Mouse (Mus musculus) hematopoietic stem cell, adult 5-6 weeks (primary cell): ENCODE measurements around the gene Dazap2. TPM values are rescaled to one million over a fixed set of nuclear protein-coding genes. Genes with fewer than 3 reads are reported as not detected.
A peak's percentile ranks its signal among the peaks of the same experiment; 100 is the strongest.
"Not testable (repeated sequence)": the region's sequence is repeated elsewhere in the genome, so short reads cannot be mapped to it uniquely, and the experiment has no call there.

Experiments
- ATAC-seq, 2 experiments: fragments of 125-278 bp in 1 of 2; replicated peaks in 1 of 2; 2 replicates each; pipeline ENCODE4 v1.8.0; 2016 to 2017; ENCODE audit warnings: inconsistent platforms in 2 of 2, mild to moderate bottlenecking in 2 of 2, moderate number of reproducible peaks in 2 of 2, low read depth in 1 of 2, moderate TSS enrichment in 1 of 2; ENCODE audit not compliant: low FRiP score in 2 of 2, poor library complexity in 2 of 2, severe bottlenecking in 2 of 2, insufficient read depth in 1 of 2, low TSS enrichment in 1 of 2
- total RNA-seq: library from RNA; stranded (forward); fragments of 172-1452, 232-1000 nt; gene quantifications from 2 replicates; pipeline ENCODE4 v1.2.3, GENCODE M21; 2017

The Dazap2 gene
- total RNA-seq, 1 experiment from 2014 or later = 164 TPM

DNA sequence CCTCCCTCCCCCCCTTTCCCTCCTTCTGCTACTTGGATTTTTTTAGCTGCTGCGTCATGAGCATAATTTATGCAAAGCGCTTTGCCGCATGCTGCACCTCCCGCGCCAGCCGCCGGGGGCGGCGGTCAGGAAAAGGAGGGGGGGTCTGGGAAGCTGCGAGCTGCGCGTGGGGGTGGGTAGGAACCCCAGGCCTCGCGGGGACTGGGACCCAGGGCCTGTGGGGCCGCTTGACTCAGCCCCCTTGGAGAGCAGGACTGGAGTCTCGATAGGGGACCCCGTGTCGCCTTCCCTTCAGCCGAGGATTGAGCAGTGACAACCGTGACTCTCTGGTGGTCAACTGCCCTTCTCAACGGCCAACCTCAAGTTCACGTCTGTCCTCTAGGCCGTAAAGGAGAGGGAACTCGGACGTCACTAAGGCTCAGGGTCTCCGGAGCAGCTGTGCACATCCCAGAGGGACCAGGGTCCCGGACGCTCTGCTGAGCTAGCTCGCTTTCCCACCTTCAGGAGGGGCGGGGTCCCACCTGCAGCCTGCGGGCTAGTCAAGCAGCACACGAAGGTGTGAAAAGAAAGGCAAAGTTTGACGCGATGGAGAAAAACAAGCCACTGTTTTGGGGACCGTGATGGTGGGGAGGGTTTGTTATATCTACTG, 15.0 kb upstream of the Dazap2 start:
- ATAC-seq = peak; percentile 60 to 72

DNA sequence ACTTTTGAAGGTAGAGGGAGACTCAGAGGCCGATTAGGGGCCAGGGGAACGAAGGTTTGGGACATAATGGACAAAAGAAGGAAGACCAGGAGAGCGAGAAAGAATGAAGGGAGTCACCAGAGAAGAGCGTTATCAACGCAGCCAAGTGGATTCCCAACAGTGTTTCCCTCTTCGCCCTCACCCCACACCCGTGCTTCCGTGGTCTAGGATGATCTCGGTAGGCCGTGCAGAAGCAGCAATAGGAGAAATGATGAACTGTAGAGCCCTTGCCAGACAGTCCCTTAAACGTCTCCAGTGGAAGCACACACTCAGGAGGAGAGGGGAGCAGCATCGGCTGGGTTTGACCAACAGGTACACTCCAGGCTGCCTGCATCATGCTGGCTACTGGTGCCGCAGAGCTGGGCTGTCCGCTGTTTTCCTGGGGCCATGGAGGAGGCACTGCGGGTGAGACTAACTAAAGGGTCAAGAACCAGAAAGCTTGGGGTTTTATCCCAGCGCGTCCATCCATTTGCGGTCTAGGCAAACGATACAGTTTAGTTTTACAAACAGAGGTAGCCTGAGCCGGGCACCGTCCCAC, 14.4 kb upstream of the Dazap2 start:
- no peak for ATAC-seq

GRCm38 (mm10) chr15:100601669-100602068, 13.5 kb upstream of the Dazap2 start:
- no peak for ATAC-seq

- not testable (repeated sequence) for ATAC-seq
Measured at GRCm38 (mm10) chr15:100606677-100607076, 8.5 kb upstream of the Dazap2 start.

DNA sequence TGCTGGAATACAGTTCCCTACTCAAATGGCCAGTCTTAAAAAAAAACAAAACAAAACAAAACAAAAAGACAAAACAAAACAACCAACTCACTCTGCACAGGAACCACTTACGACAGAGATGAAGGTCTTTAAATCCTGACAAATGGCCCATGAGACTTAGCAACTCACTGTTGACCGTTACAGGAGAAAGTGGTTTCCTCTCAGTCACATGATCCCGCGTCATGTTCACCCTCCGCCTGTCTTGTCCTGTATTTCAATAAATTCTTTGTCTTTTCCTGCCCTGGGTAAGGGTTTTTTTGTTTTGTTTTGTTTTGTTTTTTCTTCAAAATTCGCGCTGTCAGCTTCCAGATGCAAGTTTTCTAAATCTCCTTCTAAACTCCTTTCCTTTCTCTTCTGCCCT, 3.2 kb upstream of the Dazap2 start:
- ATAC-seq = no peak

GRCm38 (mm10) chr15:100612432-100612831, 2.7 kb upstream of the Dazap2 start:
- no peak for ATAC-seq

DNA sequence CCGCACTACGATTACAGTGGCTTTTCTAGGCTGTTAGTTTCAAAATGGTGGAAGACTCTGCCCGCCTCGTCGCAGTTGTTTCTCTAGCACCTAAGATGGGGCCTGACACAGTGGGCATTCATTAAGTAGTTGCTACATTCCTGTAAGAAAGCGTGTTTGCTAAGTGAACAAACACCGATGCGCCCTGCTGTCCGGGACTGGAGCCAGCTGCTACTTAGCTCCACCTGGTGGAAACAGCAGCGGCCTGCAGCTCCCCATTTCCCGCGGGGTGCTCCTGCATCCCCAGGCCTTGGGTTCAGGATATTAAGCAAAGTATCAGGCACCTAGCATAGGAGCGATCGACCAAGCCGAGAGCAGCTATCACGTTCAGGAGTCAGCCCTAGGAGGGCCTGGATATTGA, 1.6 kb upstream of the Dazap2 start:
- ATAC-seq = peak; percentile 31 to 33

DNA sequence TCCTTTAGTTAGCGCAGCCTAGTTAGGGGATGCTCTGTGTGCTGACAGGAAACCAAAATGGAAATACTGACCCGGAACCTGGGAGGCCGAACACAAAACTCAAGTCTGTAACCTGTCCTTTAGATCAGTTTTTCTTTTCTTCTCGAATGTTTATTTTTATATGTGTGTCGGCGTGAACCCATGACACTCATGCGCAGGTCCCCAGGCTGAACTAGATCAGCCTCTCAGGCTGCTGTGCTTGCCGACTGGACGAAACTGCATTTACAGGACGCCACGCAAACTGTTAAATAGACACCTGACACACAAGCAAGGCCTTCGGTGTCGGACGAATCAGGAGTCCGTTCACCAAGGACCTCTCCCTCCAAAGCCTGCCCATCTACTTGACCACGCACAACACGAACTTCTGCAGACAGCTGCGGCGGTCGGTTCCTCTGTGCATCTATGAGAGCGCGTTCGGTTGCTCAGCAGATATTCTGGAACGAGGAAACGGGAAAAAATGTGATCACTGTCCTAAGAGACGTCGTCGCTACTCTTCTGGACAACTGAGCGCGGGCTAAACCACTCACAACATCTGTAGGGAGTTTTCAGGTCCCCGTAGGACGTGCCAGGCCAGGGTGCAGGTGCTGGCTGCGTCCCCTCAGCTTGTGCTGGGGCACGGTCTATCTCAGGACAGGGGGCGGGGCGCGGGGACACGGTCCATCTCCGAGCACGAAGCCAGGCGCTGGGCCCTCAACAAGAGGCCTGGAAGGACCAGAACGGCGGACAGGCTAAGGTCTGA, 742 bp upstream of the Dazap2 start:
- ATAC-seq = peak; percentile 14 to 15; a peak in 2 of 4 replicates

DNA sequence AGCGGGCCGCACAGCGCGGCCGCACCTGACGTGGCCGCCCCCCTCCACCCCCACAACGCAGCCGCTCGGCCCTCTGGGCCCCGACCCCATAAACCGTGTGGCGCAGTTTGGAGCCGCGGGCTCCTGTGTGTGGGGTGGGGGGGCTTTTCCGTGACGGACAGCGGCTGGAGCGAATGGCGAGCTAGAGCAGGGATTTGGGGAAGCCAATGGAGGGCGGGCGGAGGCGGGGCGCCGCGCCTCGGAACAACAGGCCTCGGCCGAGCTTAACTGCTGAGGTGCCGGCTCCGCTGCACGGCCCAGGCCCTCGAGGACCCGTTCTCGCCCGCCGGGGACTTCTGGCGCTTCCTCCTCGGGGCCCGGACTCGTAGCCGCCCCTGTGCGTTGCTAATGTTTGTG, 674 bp downstream of the Dazap2 start:
- ATAC-seq = peak; percentile 48 to 52

DNA sequence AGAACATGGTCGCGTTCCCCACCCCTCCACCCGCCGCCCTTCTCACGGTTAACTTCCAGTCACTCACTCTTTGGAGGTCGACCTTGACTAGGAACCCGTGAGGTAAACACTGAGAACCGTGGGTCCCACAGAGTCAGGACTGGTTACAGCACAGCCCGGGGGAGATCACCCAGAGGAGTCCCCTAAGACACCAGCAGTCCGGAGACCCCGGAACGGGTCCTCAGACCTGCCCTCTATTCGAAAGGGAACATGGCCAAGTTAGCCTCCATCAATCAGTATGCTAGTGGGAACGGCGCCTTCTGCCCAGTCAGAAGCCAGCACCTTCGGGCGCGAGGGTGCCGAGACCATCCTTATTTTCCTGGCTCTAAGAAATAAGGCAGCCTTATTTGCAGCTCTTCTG, 1.1 kb downstream of the Dazap2 start:
- no peak for ATAC-seq

DNA sequence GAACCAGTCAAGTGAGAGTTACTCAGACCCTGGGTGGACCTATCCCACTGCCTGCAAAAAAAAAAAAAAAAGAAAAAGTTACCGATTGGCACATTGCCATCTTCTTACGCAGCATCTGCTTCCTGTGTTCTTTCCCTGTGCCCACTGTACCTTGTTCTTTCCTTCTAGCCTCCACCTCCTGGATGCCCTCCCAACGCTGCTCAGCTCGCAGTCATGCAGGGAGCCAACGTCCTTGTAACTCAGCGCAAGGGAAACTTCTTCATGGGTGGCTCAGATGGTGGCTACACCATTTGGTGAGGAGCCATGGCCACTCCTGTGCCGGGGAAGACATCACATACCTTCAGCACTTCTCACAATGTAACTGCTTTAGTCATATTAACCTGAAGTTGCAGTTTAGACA, 4.1 kb downstream of the Dazap2 start:
- ATAC-seq = no peak

GRCm38 (mm10) chr15:100621671-100622070, 6.5 kb downstream of the Dazap2 start:
- ATAC-seq = 0 out of 4 replicates have a peak, but pooled peaks of 1 of the 2 experiments have one; percentile 1

- peak; percentile 70 for ATAC-seq
Measured at GRCm38 (mm10) chr15:100622164-100622563, 7.0 kb downstream of the Dazap2 start.

- ATAC-seq = no peak
Measured at GRCm38 (mm10) chr15:100623754-100624153, 8.6 kb downstream of the Dazap2 start.

- no peak for ATAC-seq
Measured at GRCm38 (mm10) chr15:100624435-100624834, 9.3 kb downstream of the Dazap2 start.

- no peak for ATAC-seq
Measured at GRCm38 (mm10) chr15:100627287-100627686, 12.1 kb downstream of the Dazap2 start.

DNA sequence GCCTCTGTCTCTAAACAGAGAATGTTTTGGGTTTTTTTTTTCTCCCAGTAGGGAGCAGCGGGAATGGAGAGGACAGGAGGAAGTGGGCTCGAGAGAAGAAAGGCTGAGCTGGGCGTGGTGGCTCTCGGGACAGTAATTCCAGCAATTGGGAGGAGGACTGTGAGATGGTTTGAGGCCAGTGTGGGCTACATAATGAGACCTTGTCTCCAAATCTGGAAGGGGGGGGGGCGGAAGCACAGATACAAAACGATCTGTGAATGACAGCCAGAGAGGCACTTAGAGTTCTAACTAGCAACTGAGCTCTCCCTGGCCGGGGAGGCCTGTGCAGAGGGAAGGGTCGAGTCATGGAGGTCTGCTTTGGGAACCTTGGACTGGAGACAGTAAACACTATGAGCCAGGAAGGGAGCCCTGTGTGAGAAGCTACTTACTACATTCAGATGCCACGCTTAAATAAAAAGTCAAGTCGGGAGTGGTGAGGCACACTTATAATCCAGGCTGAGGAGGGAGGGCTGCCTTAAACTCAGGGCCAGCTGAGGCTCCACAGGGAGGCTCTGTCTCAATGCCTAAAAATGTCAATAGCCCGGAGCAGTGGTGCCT, 12.7 kb downstream of the Dazap2 start:
- no peak for ATAC-seq

- no peak for ATAC-seq
Measured at GRCm38 (mm10) chr15:100628797-100629196, 13.6 kb downstream of the Dazap2 start.
